Mouse (Mus musculus) thymus, adult 2 months (tissue): ENCODE measurements around the gene Gm2174. TPM values are rescaled to one million over a fixed set of nuclear protein-coding genes. Genes with fewer than 3 reads are reported as not detected.

Experiments used
- DNase-seq: peaks from one replicate; pipeline ENCODE4 v3.0.0; 2021
- H3K27ac ChIP-seq: fragments of 200-500 bp; 2 replicates; pipeline ENCODE4 v1.5.1; 2012; ENCODE audit warnings: low read length, control low read depth; ENCODE audit not compliant: control insufficient read depth, insufficient read depth
- H3K27me3 ChIP-seq: fragments of 200-500 bp; 2 replicates; pipeline ENCODE4 v1.6.1; 2012; ENCODE audit warnings: mild to moderate bottlenecking, low read length, moderate library complexity, mixed read lengths; ENCODE audit not compliant: control insufficient read depth, insufficient read depth
- H3K36me3 ChIP-seq: fragments of 200-500 bp; 2 replicates; pipeline ENCODE4 v1.6.1; 2012; ENCODE audit warnings: mild to moderate bottlenecking, low read length, moderate library complexity; ENCODE audit not compliant: control insufficient read depth, insufficient read depth
- H3K4me1 ChIP-seq: fragments of 200-500 bp; replicated peaks from 2 replicates; pipeline ENCODE4 v1.6.1; 2012; ENCODE audit warnings: low read length; ENCODE audit not compliant: control insufficient read depth, insufficient read depth
- H3K4me3 ChIP-seq: fragments of 200-500 bp; 2 replicates; pipeline ENCODE4 v1.5.1; 2012; ENCODE audit warnings: mild to moderate bottlenecking, low read length, control low read depth, moderate library complexity; ENCODE audit not compliant: control insufficient read depth, insufficient read depth
- CTCF ChIP-seq: fragments of 200-500 bp; IDR thresholded peaks from 2 replicates; pipeline ENCODE4 v1.5.1; 2012; ENCODE audit warnings: mild to moderate bottlenecking, control low read depth, low read length, moderate library complexity, borderline replicate concordance; ENCODE audit not compliant: control insufficient read depth, poor library complexity, insufficient read depth; ENCODE audit errors: extremely low read depth
- POLR2A ChIP-seq: fragments of 200-500 bp; IDR thresholded peaks from 2 replicates; pipeline ENCODE4 v1.6.1; 2012; ENCODE audit warnings: mild to moderate bottlenecking, low read length, control low read depth, moderate library complexity; ENCODE audit not compliant: control insufficient read depth, poor library complexity, insufficient read depth; ENCODE audit errors: extremely low read depth
- WGBS: fragments of 180-500 bp; shearing (Covaris S2); methylation state at CpG from one replicate; pipeline ENCODE4 v1.1.7; 2018; 5-methylcytosine and 5-hydroxymethylcytosine counted together
- polyA plus RNA-seq: library from polyadenylated mRNA; depleted of rRNA; stranded (reverse); fragments of >200 nt; gene quantifications from 2 replicates; pipeline ENCODE4 v1.2.3, GENCODE M21; 2012; rRNA removed

The Gm2174 gene
- polyA plus RNA-seq, 1 experiment, result not detected

GRCm38 (mm10) chrX:56489758-56490157 lies 42.0 kb downstream of the Gm2174 start:
- Histone ChIP-seq H3K4me1 (no peaks in the 10 kb centered on the region), H3K4me3 (no peak overlapping the region), H3K36me3 (no peaks in the 10 kb centered on the region), H3K27me3 (no peaks in the 10 kb centered on the region), H3K27ac (no peak overlapping the region)
- WGBS, result 9% methylated on average over 1 of the region's 1 CpGs
- TF ChIP-seq CTCF, result no peak
- no peak for TF ChIP-seq POLR2A
- DNase-seq, result peak; percentile 73

GRCm38 (mm10) chrX:56497241-56497640 lies 49.5 kb downstream of the Gm2174 start:
- Histone ChIP-seq H3K27me3 (no peaks in the 10 kb centered on the region), H3K4me1 (no peaks in the 10 kb centered on the region), H3K27ac (no peak overlapping the region), H3K4me3 (no peak overlapping the region), H3K36me3 (peaks cover 5% of the 10 kb centered on the region; the same call in 1 of the 2 replicates)
- no peak for DNase-seq
- WGBS, result 85% methylated on average over 7 of the region's 7 CpGs
- no peak for TF ChIP-seq POLR2A
- no peak for TF ChIP-seq CTCF

Other genes starting within 250 kb of the Gm2174 start
- gene Gm773, start 235.1 kb upstream of the Gm2174 start, polyA plus RNA-seq, result not detected in 2 replicates
- gene Zfp449, start 101.6 kb upstream of the Gm2174 start, polyA plus RNA-seq, result 0.36 and 0.42 TPM in 2 replicates
- 0.83 and 0.86 TPM in 2 replicates for gene Smim10l2a, start 73.4 kb upstream of the Gm2174 start, polyA plus RNA-seq
- 16.6 and 24.0 TPM in 2 replicates for gene Ints6l, start 6.9 kb downstream of the Gm2174 start, polyA plus RNA-seq
- not detected in 2 replicates for gene Gm10477, start 76.8 kb downstream of the Gm2174 start, polyA plus RNA-seq
- 0.09 TPM in 1 of 2 replicates, not detected in the other for gene Gm648, start 101.6 kb downstream of the Gm2174 start, polyA plus RNA-seq
- 9.3 and 9.4 TPM in 2 replicates for gene Mmgt1, start 150.1 kb downstream of the Gm2174 start, polyA plus RNA-seq
- gene Slc9a6, start 161.8 kb downstream of the Gm2174 start, polyA plus RNA-seq, result 12.4 and 13.2 TPM in 2 replicates